Mouse (Mus musculus) kidney, adult 2 months (tissue): ENCODE measurements around the gene Nav2. TPM values are rescaled to one million over a fixed set of nuclear protein-coding genes. Genes with fewer than 3 reads are reported as not detected.
A peak's percentile ranks its signal among the peaks of the same experiment; 100 is the strongest.

Source experiments
- DNase-seq: peaks from one replicate; pipeline ENCODE4 v3.0.0; 2021
- H3K27ac ChIP-seq: fragments of 200-500 bp; 2 replicates; pipeline ENCODE4 v1.5.1; 2012; ENCODE audit warnings: low read depth, low read length, control low read depth, inconsistent platforms; ENCODE audit not compliant: insufficient read depth
- H3K27me3 ChIP-seq: fragments of 200-500 bp; replicated peaks from 2 replicates; pipeline ENCODE4 v1.6.1; 2012; ENCODE audit warnings: mild to moderate bottlenecking, moderate library complexity, low read length, inconsistent platforms; ENCODE audit not compliant: control insufficient read depth, insufficient read depth
- H3K36me3 ChIP-seq: fragments of 200-500 bp; 2 replicates; pipeline ENCODE4 v1.6.1; 2012; ENCODE audit warnings: mild to moderate bottlenecking, moderate library complexity, low read length, inconsistent platforms; ENCODE audit not compliant: control insufficient read depth, insufficient read depth
- H3K4me1 ChIP-seq: fragments of 200-500 bp; 2 replicates; pipeline ENCODE4 v1.6.1; 2011; ENCODE audit warnings: low read length; ENCODE audit not compliant: control insufficient read depth, insufficient read depth
- H3K4me3 ChIP-seq: fragments of 200-500 bp; 2 replicates; pipeline ENCODE4 v1.5.1; 2011; ENCODE audit warnings: mild to moderate bottlenecking, low read depth, low read length, control low read depth; ENCODE audit not compliant: insufficient read depth
- CTCF ChIP-seq: fragments of 200-500 bp; conservative IDR thresholded peaks from 2 replicates; pipeline ENCODE4 v1.5.1; 2011; ENCODE audit warnings: low read depth, mild to moderate bottlenecking, control low read depth, low read length, moderate library complexity, mixed read lengths; ENCODE audit not compliant: insufficient read depth, insufficient read length
- POLR2A ChIP-seq: fragments of 200-500 bp; IDR thresholded peaks from one replicate; pipeline ENCODE4 v1.6.1; 2011; ENCODE audit warnings: low read depth, low read length, control low read depth
- WGBS: fragments of 180-500 bp; shearing (Covaris S2); methylation state at CpG from one replicate; pipeline ENCODE4 v1.1.7; 2018; 5-methylcytosine and 5-hydroxymethylcytosine counted together
- polyA plus RNA-seq: library from polyadenylated mRNA; depleted of rRNA; stranded (reverse); fragments of >200 nt; gene quantifications from 2 replicates; pipeline ENCODE4 v1.2.3, GENCODE M21; 2012

Nav2 gene
- polyA plus RNA-seq, 1 experiment = 18.3 TPM

GRCm38 (mm10) chr7:49249462-49249861, 340.9 kb downstream of the Nav2 start:
- Histone ChIP-seq H3K27ac (no peak overlapping the region), H3K27me3 (no peaks in the 10 kb centered on the region), H3K4me3 (no peak overlapping the region), H3K4me1 (peaks cover 8% of the 10 kb centered on the region; the same call in 1 of the 2 replicates), H3K36me3 (no peaks in the 10 kb centered on the region)
- DNase-seq = no peak
- TF ChIP-seq POLR2A (no peak), CTCF (no peak)
- WGBS = 62% methylated on average over 2 of the region's 2 CpGs

- Histone ChIP-seq H3K4me3 (no peak overlapping the region), H3K27ac (no peak overlapping the region), H3K4me1 (peaks cover 8% of the 10 kb centered on the region; the same call in 1 of the 2 replicates), H3K36me3 (no peaks in the 10 kb centered on the region), H3K27me3 (no peaks in the 10 kb centered on the region)
- peak; percentile 82 for DNase-seq
- WGBS = 20% methylated on average over 9 of the region's 9 CpGs
- TF ChIP-seq CTCF = peak; percentile 95
- no peak for TF ChIP-seq POLR2A
These were observed 341.5 kb downstream of the Nav2 start for GRCm38 (mm10) chr7:49249996-49250395.

- Histone ChIP-seq H3K27me3 (no peaks in the 10 kb centered on the region), H3K4me1 (peaks cover 8% of the 10 kb centered on the region; the same call in 1 of the 2 replicates), H3K36me3 (no peaks in the 10 kb centered on the region), H3K4me3 (no peak overlapping the region), H3K27ac (no peak overlapping the region)
- DNase-seq = no peak
- TF ChIP-seq CTCF (no peak), POLR2A (no peak)
- 82% methylated on average over 13 of the region's 13 CpGs for WGBS
These were observed 342.2 kb downstream of the Nav2 start for GRCm38 (mm10) chr7:49250581-49251307.

GRCm38 (mm10) chr7:49251308-49251638, 342.8 kb downstream of the Nav2 start:
- H3K27ac ChIP-seq = no peak overlapping the region
- TF ChIP-seq CTCF (no peak), POLR2A (no peak)

GRCm38 (mm10) chr7:49252444-49252843, 343.9 kb downstream of the Nav2 start:
- H3K27me3 ChIP-seq = no peaks in the 10 kb centered on the region
- DNase-seq = no peak
- H3K36me3 ChIP-seq = no peaks in the 10 kb centered on the region
- 85% methylated on average over 7 of the region's 7 CpGs for whole genome bisulfite sequencing
- H3K27ac ChIP-seq = no peak overlapping the region
- TF ChIP-seq CTCF (no peak), POLR2A (no peak)
- H3K4me1 ChIP-seq = peaks cover 8% of the 10 kb centered on the region; the same call in 1 of the 2 replicates
- H3K4me3 ChIP-seq = no peak overlapping the region

More at GRCm38 (mm10) chr7:49251308-49251638, 342.8 kb downstream of the Nav2 start:
- no peaks in the 10 kb centered on the region for H3K36me3 ChIP-seq
- peaks cover 8% of the 10 kb centered on the region; the same call in 1 of the 2 replicates for H3K4me1 ChIP-seq
- no peak for DNase-seq
- no peaks in the 10 kb centered on the region for H3K27me3 ChIP-seq
- WGBS = 48% methylated on average over 10 of the region's 10 CpGs
- no peak overlapping the region for H3K4me3 ChIP-seq

- Histone ChIP-seq H3K36me3 (no peaks in the 10 kb centered on the region), H3K4me1 (peaks cover 8% of the 10 kb centered on the region; the same call in 1 of the 2 replicates), H3K4me3 (no peak overlapping the region), H3K27ac (no peak overlapping the region), H3K27me3 (no peaks in the 10 kb centered on the region)
- WGBS = 80% methylated on average over 6 of the region's 6 CpGs
- no peak for TF ChIP-seq CTCF
- no peak for TF ChIP-seq POLR2A
- DNase-seq = no peak
These were observed 344.4 kb downstream of the Nav2 start for GRCm38 (mm10) chr7:49252902-49253301.

- TF ChIP-seq POLR2A (no peak), CTCF (peak; percentile 27; the same call in 1 of the 2 replicates)
- no peak overlapping the region for H3K27ac ChIP-seq
- no peaks in the 10 kb centered on the region for H3K27me3 ChIP-seq
- no peak overlapping the region for H3K4me3 ChIP-seq
- 99% methylated on average over 5 of the region's 5 CpGs for WGBS
- H3K4me1 ChIP-seq = no peaks in the 10 kb centered on the region
- no peaks in the 10 kb centered on the region for H3K36me3 ChIP-seq
- no peak for DNase-seq
These were observed 346.5 kb downstream of the Nav2 start for GRCm38 (mm10) chr7:49255053-49255452.
